Mouse (Mus musculus) activated CD4-positive, CD25-positive, alpha-beta regulatory T cell, adult 4 months (primary cell): ENCODE results near the gene Sbno1. TPM values are rescaled to one million over a fixed set of nuclear protein-coding genes. Genes with fewer than 3 reads are reported as not detected.
"Not testable (repeated sequence)": the region's sequence is repeated elsewhere in the genome, so short reads cannot be mapped to it uniquely, and the experiment has no call there.

Source experiments
- ATAC-seq: one replicate; pipeline ENCODE4 v1.8.0; 2017
- polyA plus RNA-seq, 2 experiments: library from polyadenylated mRNA; unstranded; fragments of 100-300 nt; shearing (Covaris generic); gene quantifications; one replicate each; pipeline ENCODE4 v1.2.1; 2017

Gene Sbno1
- polyA plus RNA-seq, 2 experiments from 2014 or later = 135 to 152 TPM

- no peak for ATAC-seq
Measured at GRCm38 (mm10) chr5:124365754-124366153, 60.0 kb downstream of the Sbno1 start.

- no peak for ATAC-seq
Measured at GRCm38 (mm10) chr5:124364173-124364918, 61.5 kb downstream of the Sbno1 start.

- ATAC-seq = not testable (repeated sequence)
Measured at GRCm38 (mm10) chr5:124362982-124363381, 62.8 kb downstream of the Sbno1 start, which contains the start of gene Cdk2ap1. TSS of gene Cdk2ap1 (minus strand) at chr5:124363082.

GRCm38 (mm10) chr5:124359641-124360040 lies 66.2 kb downstream of the Sbno1 start:
- no peak for ATAC-seq

- no peak for ATAC-seq
Measured at GRCm38 (mm10) chr5:124356695-124357094, 69.1 kb downstream of the Sbno1 start.

GRCm38 (mm10) chr5:124355425-124355959 lies 70.3 kb downstream of the Sbno1 start:
- no peak for ATAC-seq

- peak; percentile 14 for ATAC-seq
Measured at GRCm38 (mm10) chr5:124354574-124355424, 71.0 kb downstream of the Sbno1 start.

GRCm38 (mm10) chr5:124353726-124354547 lies 71.9 kb downstream of the Sbno1 start:
- ATAC-seq = peak; percentile 28

GRCm38 (mm10) chr5:124353011-124353725 lies 72.6 kb downstream of the Sbno1 start:
- no peak for ATAC-seq

- ATAC-seq = peak; percentile 25
Measured at GRCm38 (mm10) chr5:124352141-124352920, 73.5 kb downstream of the Sbno1 start.

- no peak for ATAC-seq
Measured at GRCm38 (mm10) chr5:124351604-124352003, 74.2 kb downstream of the Sbno1 start.

- no peak for ATAC-seq
Measured at GRCm38 (mm10) chr5:124351111-124351560, 74.7 kb downstream of the Sbno1 start.

- ATAC-seq = no peak
Measured at GRCm38 (mm10) chr5:124350350-124350749, 75.5 kb downstream of the Sbno1 start.

- ATAC-seq = no peak
Measured at GRCm38 (mm10) chr5:124349196-124349595, 76.6 kb downstream of the Sbno1 start.

- ATAC-seq = no peak
Measured at GRCm38 (mm10) chr5:124342897-124343296, 82.9 kb downstream of the Sbno1 start.

GRCm38 (mm10) chr5:124341753-124342339 lies 84.0 kb downstream of the Sbno1 start:
- ATAC-seq = not testable (repeated sequence)

GRCm38 (mm10) chr5:124338791-124339190 lies 87.0 kb downstream of the Sbno1 start:
- ATAC-seq = no peak

GRCm38 (mm10) chr5:124337909-124338308 lies 87.9 kb downstream of the Sbno1 start:
- ATAC-seq = no peak

- ATAC-seq = no peak
Measured at GRCm38 (mm10) chr5:124337103-124337502, 88.7 kb downstream of the Sbno1 start.

GRCm38 (mm10) chr5:124334392-124334791 lies 91.4 kb downstream of the Sbno1 start:
- no peak for ATAC-seq
